Mouse (Mus musculus): ENCODE measurements around the gene Vmp1. TPM values are rescaled to one million over a fixed set of nuclear protein-coding genes. Genes with fewer than 3 reads are reported as not detected.

Gene Vmp1
- polyA plus RNA-seq, 1 experiment, result 55.3 TPM

DNA sequence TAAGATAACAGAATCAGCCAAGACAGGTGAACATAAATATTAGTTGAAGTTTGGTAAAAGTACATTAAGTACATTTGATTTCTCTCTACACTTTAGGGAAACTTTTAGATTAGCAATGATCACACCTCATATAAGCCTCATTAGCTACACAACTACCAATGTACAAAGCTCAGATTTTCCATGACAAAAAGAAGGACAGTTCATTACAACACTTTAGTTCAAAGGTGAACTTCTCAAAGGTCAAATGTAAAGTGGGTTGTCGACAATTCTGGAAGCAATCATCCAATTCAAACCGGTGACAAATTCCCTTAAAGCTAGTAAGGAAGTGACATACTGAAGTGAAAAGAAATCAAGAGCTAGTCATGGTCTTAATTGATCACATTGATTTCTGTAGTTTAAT is 45.9 kb downstream of the Vmp1 start:
- 38% methylated on average over 2 of the region's 2 CpGs for WGBS
- H3K27ac ChIP-seq (ENCODE audit: insufficient read depth, low read depth, low read length), result no peak overlapping the region
- H3K4me3 ChIP-seq (ENCODE audit: insufficient read depth, low read depth, low read length), result no peak overlapping the region
- TF ChIP-seq CTCF (conservative IDR thresholded peaks at IDR 0.05; ENCODE audit: insufficient read depth, insufficient read length, low read depth, low read length) (no peak), POLR2A (IDR thresholded peaks at IDR 0.05; ENCODE audit: low read depth, low read length) (no peak)
- no peaks in the 10 kb centered on the region for H3K27me3 ChIP-seq (replicated peaks; ENCODE audit: control insufficient read depth, insufficient read depth, low read length)
- DNase-seq, result no peak
- H3K4me1 ChIP-seq (ENCODE audit: control insufficient read depth, insufficient read depth, low read length), result no peaks in the 10 kb centered on the region
- no peaks in the 10 kb centered on the region for H3K36me3 ChIP-seq (ENCODE audit: control insufficient read depth, insufficient read depth, low read length)

DNA sequence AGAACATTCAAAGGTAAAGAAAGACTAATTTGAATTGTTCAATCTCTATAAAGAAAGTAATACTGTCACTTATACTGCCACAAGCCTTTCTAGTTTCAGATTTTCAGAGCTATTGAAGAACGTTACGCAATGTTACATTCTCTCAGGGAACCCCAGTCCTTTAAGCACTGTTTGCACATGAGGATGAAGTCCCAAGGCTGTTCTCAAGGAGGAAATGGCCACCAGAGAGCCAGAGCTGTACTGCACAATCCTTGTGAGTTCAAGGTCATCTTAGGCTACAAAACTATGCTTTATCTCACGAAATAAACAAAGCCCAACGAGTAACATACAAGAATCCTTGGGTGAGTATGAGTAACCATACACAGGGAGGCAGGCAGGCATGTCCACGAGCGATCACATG is 49.2 kb downstream of the Vmp1 start:
- WGBS, result 89% methylated on average over 6 of the region's 6 CpGs
- H3K27me3 ChIP-seq (replicated peaks; ENCODE audit: control insufficient read depth, insufficient read depth, low read length), result no peaks in the 10 kb centered on the region
- no peaks in the 10 kb centered on the region for H3K36me3 ChIP-seq (ENCODE audit: control insufficient read depth, insufficient read depth, low read length)
- H3K27ac ChIP-seq (ENCODE audit: insufficient read depth, low read depth, low read length), result no peak overlapping the region
- DNase-seq, result no peak
- no peak for TF ChIP-seq CTCF (conservative IDR thresholded peaks at IDR 0.05; ENCODE audit: insufficient read depth, insufficient read length, low read depth, low read length)
- TF ChIP-seq POLR2A (IDR thresholded peaks at IDR 0.05; ENCODE audit: low read depth, low read length), result no peak
- H3K4me3 ChIP-seq (ENCODE audit: insufficient read depth, low read depth, low read length), result no peak overlapping the region
- H3K4me1 ChIP-seq (ENCODE audit: control insufficient read depth, insufficient read depth, low read length), result 0 out of 2 replicates have a peak, but pooled peaks cover 4% of the 10 kb centered on the region

DNA sequence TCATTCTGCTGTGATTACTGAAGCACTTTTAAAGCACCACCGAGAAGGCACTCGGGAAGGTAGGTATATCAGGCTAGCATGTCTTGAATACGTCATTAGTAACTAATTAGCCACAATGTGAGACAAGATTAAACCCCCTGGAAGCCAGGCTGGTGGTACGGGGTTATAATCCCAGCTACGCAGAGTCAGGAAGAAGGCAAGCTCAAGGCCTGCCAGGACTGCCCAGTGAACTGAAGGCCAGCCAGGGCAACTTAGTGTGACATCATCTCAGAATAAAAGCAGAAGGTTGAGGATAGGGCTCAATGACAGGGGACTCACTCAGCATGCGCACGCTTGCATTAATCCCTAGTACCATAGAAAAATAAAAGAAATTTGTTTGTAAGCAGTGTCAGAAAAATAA is 53.7 kb downstream of the Vmp1 start:
- H3K27me3 ChIP-seq (replicated peaks; ENCODE audit: control insufficient read depth, insufficient read depth, low read length), result no peaks in the 10 kb centered on the region
- TF ChIP-seq CTCF (conservative IDR thresholded peaks at IDR 0.05; ENCODE audit: insufficient read depth, insufficient read length, low read depth, low read length) (no peak), POLR2A (IDR thresholded peaks at IDR 0.05; ENCODE audit: low read depth, low read length) (no peak)
- no peaks in the 10 kb centered on the region for H3K36me3 ChIP-seq (ENCODE audit: control insufficient read depth, insufficient read depth, low read length)
- WGBS, result 61% methylated on average over 7 of the region's 7 CpGs
- H3K27ac ChIP-seq (ENCODE audit: insufficient read depth, low read depth, low read length), result no peak overlapping the region
- no peak for DNase-seq
- 0 out of 2 replicates have a peak, but pooled peaks cover 4% of the 10 kb centered on the region for H3K4me1 ChIP-seq (ENCODE audit: control insufficient read depth, insufficient read depth, low read length)
- no peak overlapping the region for H3K4me3 ChIP-seq (ENCODE audit: insufficient read depth, low read depth, low read length)

DNA sequence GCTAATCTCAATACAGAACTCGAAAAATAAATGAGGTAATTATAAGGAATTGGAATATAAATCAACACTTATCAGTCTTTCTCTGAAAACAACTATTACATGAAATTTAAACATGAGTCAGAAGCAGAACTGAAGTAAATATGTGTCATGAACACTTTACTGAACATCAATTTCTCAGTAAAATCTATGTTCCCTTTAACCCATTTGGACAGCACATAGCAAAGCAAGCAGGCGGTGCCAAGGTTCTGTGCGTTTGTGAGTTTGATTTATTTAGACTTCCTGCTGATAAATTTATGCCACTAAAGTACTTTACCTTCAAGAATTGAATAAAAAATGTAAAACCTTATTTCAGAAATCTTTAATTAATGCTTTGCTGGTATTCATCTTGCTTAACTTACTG is 54.2 kb downstream of the Vmp1 start:
- DNase-seq, result no peak
- Histone ChIP-seq H3K27ac (ENCODE audit: insufficient read depth, low read depth, low read length) (no peak overlapping the region), H3K4me1 (ENCODE audit: control insufficient read depth, insufficient read depth, low read length) (0 out of 2 replicates have a peak, but pooled peaks cover 4% of the 10 kb centered on the region), H3K27me3 (replicated peaks; ENCODE audit: control insufficient read depth, insufficient read depth, low read length) (no peaks in the 10 kb centered on the region), H3K4me3 (ENCODE audit: insufficient read depth, low read depth, low read length) (no peak overlapping the region), H3K36me3 (ENCODE audit: control insufficient read depth, insufficient read depth, low read length) (no peaks in the 10 kb centered on the region)
- TF ChIP-seq CTCF (conservative IDR thresholded peaks at IDR 0.05; ENCODE audit: insufficient read depth, insufficient read length, low read depth, low read length), result no peak
- TF ChIP-seq POLR2A (IDR thresholded peaks at IDR 0.05; ENCODE audit: low read depth, low read length), result no peak
- 56% methylated on average over 3 of the region's 3 CpGs for WGBS

DNA sequence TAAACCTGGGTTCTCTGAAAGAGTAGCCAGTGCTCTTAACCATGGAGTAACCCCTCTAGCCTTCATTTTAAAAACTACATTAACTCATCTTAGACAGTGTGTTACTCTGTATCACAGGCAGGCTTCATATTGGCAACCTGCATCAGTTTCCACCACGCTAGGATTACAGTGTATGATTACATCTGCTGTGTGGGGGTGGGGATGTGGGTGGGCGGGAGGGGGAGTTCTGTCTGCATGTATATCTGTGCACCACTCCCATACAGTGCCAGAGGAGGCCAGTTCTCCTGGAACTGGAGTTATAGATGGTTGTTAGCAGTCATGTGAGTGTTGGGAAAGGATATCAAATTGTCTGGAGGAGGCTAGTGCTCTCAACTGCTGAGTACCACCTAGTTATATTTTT is 55.2 kb downstream of the Vmp1 start:
- Histone ChIP-seq H3K27ac (ENCODE audit: insufficient read depth, low read depth, low read length) (no peak overlapping the region), H3K4me1 (ENCODE audit: control insufficient read depth, insufficient read depth, low read length) (0 out of 2 replicates have a peak, but pooled peaks cover 4% of the 10 kb centered on the region), H3K27me3 (replicated peaks; ENCODE audit: control insufficient read depth, insufficient read depth, low read length) (no peaks in the 10 kb centered on the region), H3K4me3 (ENCODE audit: insufficient read depth, low read depth, low read length) (no peak overlapping the region), H3K36me3 (ENCODE audit: control insufficient read depth, insufficient read depth, low read length) (no peaks in the 10 kb centered on the region)
- no peak for DNase-seq
- TF ChIP-seq CTCF (conservative IDR thresholded peaks at IDR 0.05; ENCODE audit: insufficient read depth, insufficient read length, low read depth, low read length) (no peak), POLR2A (IDR thresholded peaks at IDR 0.05; ENCODE audit: low read depth, low read length) (no peak)
- 84% methylated on average over 2 of the region's 2 CpGs for WGBS

DNA sequence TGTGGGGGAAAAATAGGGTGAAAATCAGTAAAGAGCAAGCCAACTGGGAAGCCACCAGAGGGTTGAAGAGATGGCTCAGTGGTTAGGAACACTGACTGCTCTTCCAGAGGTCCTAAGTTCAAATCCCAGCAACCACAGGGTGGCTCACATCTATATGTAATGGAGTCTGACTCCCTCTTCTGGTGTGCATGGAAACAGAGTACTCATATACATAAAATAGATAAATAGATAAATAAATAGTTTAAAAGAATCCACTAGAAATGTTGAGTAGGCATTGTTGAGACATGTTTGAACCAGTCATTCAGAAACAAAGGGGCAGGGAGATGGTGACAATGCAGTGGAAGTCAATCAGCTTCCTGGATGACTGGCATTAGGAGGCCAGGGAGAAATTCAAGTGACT is 56.0 kb downstream of the Vmp1 start:
- no peaks in the 10 kb centered on the region for H3K27me3 ChIP-seq (replicated peaks; ENCODE audit: control insufficient read depth, insufficient read depth, low read length)
- H3K4me1 ChIP-seq (ENCODE audit: control insufficient read depth, insufficient read depth, low read length), result 0 out of 2 replicates have a peak, but pooled peaks cover 4% of the 10 kb centered on the region
- no peak overlapping the region for H3K27ac ChIP-seq (ENCODE audit: insufficient read depth, low read depth, low read length)
- TF ChIP-seq CTCF (conservative IDR thresholded peaks at IDR 0.05; ENCODE audit: insufficient read depth, insufficient read length, low read depth, low read length) (no peak), POLR2A (IDR thresholded peaks at IDR 0.05; ENCODE audit: low read depth, low read length) (no peak)
- H3K36me3 ChIP-seq (ENCODE audit: control insufficient read depth, insufficient read depth, low read length), result no peaks in the 10 kb centered on the region
- DNase-seq, result no peak
- no peak overlapping the region for H3K4me3 ChIP-seq (ENCODE audit: insufficient read depth, low read depth, low read length)

DNA sequence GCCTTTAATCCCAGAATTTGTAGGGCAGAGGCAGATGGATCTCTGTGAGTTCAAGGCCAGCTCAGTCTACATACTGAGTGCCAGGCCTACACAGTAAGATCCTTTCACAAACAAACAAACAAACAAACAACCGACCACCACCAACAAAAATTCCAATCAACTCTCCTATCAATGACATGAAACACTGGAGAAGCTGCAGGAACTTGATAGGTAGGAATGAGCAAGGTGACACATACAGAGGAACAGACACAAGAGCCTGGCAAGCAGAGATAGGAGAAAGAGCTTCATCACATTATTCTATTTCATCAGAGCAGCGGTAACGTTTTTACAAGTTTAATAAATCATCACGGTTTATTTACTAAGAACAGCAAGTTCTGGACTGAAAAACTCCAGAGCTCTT is 56.9 kb downstream of the Vmp1 start:
- Histone ChIP-seq H3K36me3 (ENCODE audit: control insufficient read depth, insufficient read depth, low read length) (no peaks in the 10 kb centered on the region), H3K4me3 (ENCODE audit: insufficient read depth, low read depth, low read length) (no peak overlapping the region), H3K4me1 (ENCODE audit: control insufficient read depth, insufficient read depth, low read length) (0 out of 2 replicates have a peak, but pooled peaks cover 4% of the 10 kb centered on the region), H3K27ac (ENCODE audit: insufficient read depth, low read depth, low read length) (no peak overlapping the region), H3K27me3 (replicated peaks; ENCODE audit: control insufficient read depth, insufficient read depth, low read length) (no peaks in the 10 kb centered on the region)
- no peak for DNase-seq
- 75% methylated on average over 4 of the region's 4 CpGs for WGBS
- TF ChIP-seq CTCF (conservative IDR thresholded peaks at IDR 0.05; ENCODE audit: insufficient read depth, insufficient read length, low read depth, low read length), result no peak
- TF ChIP-seq POLR2A (IDR thresholded peaks at IDR 0.05; ENCODE audit: low read depth, low read length), result no peak
